Mouse (Mus musculus) kidney, embryonic 14.5 days (tissue): ENCODE results near the gene Speer4a. TPM values are rescaled to one million over a fixed set of nuclear protein-coding genes. Genes with fewer than 3 reads are reported as not detected.
"Not testable (repeated sequence)": the region's sequence is repeated elsewhere in the genome, so short reads cannot be mapped to it uniquely, and the experiment has no call there.

ENCODE experiments used
- ATAC-seq: fragments of 200-750 bp; cut with Nextera tagmentation; 2 replicates; pipeline ENCODE4 v1.8.0; 2017; ENCODE audit warnings: moderate number of reproducible peaks, mild to moderate bottlenecking, moderate TSS enrichment, moderate library complexity; ENCODE audit not compliant: low FRiP score, low TSS enrichment
- H3K27ac ChIP-seq: fragments of 300-500 bp; sonication (generic); 2 replicates; pipeline ENCODE4 v1.5.1; 2014; ENCODE audit warnings: low read depth, mild to moderate bottlenecking, low read length, moderate library complexity, mixed read lengths
- H3K27me3 ChIP-seq: fragments of 300-500 bp; sonication (generic); 2 replicates; pipeline ENCODE4 v1.6.1; 2014; ENCODE audit warnings: mild to moderate bottlenecking, low read length; ENCODE audit not compliant: control insufficient read depth, insufficient read depth
- H3K36me3 ChIP-seq: fragments of 300-500 bp; sonication (generic); 2 replicates; pipeline ENCODE4 v1.6.1; 2014; ENCODE audit warnings: low read length, mixed read lengths; ENCODE audit not compliant: control insufficient read depth, insufficient read depth
- H3K4me1 ChIP-seq: fragments of 300-500 bp; sonication (generic); 2 replicates; pipeline ENCODE4 v1.6.1; 2014; ENCODE audit warnings: low read length, mixed read lengths; ENCODE audit not compliant: control insufficient read depth, insufficient read depth
- H3K4me2 ChIP-seq: fragments of 300-500 bp; sonication (generic); replicated peaks from 2 replicates; pipeline ENCODE4 v1.6.1; 2014; ENCODE audit warnings: low read depth, mild to moderate bottlenecking, low read length
- H3K4me3 ChIP-seq: fragments of 300-500 bp; sonication (generic); 2 replicates; pipeline ENCODE4 v1.5.1; 2014; ENCODE audit warnings: mild to moderate bottlenecking, low read length
- H3K9ac ChIP-seq: fragments of 300-500 bp; sonication (generic); 2 replicates; pipeline ENCODE4 v1.6.1; 2014; ENCODE audit warnings: low read depth, mild to moderate bottlenecking, low read length, moderate library complexity
- H3K9me3 ChIP-seq: fragments of 300-500 bp; sonication (generic); 2 replicates; pipeline ENCODE4 v1.6.1; 2016; ENCODE audit warnings: low read length; ENCODE audit not compliant: control insufficient read depth
- WGBS: fragments of 180-500 bp; shearing (Covaris S2); extraction: QIAGEN DNeasy Blood & Tissue Kit; methylation state at CpG from one replicate; pipeline ENCODE4 v1.1.7; 2014; 5-methylcytosine and 5-hydroxymethylcytosine counted together
- polyA plus RNA-seq: library from polyadenylated mRNA; unstranded; fragments of >200 nt; fragmentation: Nextera tagmentation; extraction: Ambion mirVana; gene quantifications from 2 replicates; pipeline ENCODE4 v1.2.1, GENCODE M21; 2014

Speer4a gene
- polyA plus RNA-seq, result 0.10 TPM in 1 of 2 replicates, not detected in the other

GRCm38 (mm10) chr5:26039458-26039857 lies at the start of gene Speer4a:
Gene Speer4a, minus strand, starts transcription at chr5:26039558.
- H3K27ac ChIP-seq, H3K4me2 ChIP-seq, H3K4me1 ChIP-seq, H3K36me3 ChIP-seq, H3K4me3 ChIP-seq, H3K27me3 ChIP-seq, H3K9me3 ChIP-seq, H3K9ac ChIP-seq, ATAC-seq: not testable (repeated sequence)
- WGBS, result 84% methylated on average over 2 of the region's 2 CpGs

- not testable (repeated sequence) for H3K4me2 ChIP-seq, H3K27ac ChIP-seq, H3K36me3 ChIP-seq, H3K9ac ChIP-seq, H3K27me3 ChIP-seq, H3K9me3 ChIP-seq, H3K4me3 ChIP-seq, H3K4me1 ChIP-seq, ATAC-seq
Observed at GRCm38 (mm10) chr5:26079023-26079422, 39.7 kb upstream of the Speer4a start.

- H3K27ac ChIP-seq, result no peak overlapping the region
- H3K4me1 ChIP-seq, result no peaks in the 10 kb centered on the region
- H3K4me2 ChIP-seq, result no peak overlapping the region
- H3K36me3 ChIP-seq, result no peaks in the 10 kb centered on the region
- H3K9me3 ChIP-seq, result no peaks in the 10 kb centered on the region; the same call in 1 of the 2 replicates
- H3K9ac ChIP-seq, result no peak overlapping the region
- ATAC-seq, result no peak
- no peak overlapping the region for H3K4me3 ChIP-seq
- WGBS, result 92% methylated on average over 24 of the region's 24 CpGs
- no peaks in the 10 kb centered on the region for H3K27me3 ChIP-seq
Observed at GRCm38 (mm10) chr5:26070716-26071115, 31.4 kb upstream of the Speer4a start.

- ATAC-seq, H3K4me2 ChIP-seq, H3K4me3 ChIP-seq, H3K4me1 ChIP-seq, H3K27me3 ChIP-seq, H3K27ac ChIP-seq, H3K9ac ChIP-seq, H3K36me3 ChIP-seq, H3K9me3 ChIP-seq: not testable (repeated sequence)
- WGBS, result no CpG with 5 or more reads among the region's 2 CpGs
Observed at GRCm38 (mm10) chr5:26058481-26058880, 19.1 kb upstream of the Speer4a start, which contains the start of gene Gm7347. Gene Gm7347, minus strand, starts transcription at chr5:26058581.

DNA sequence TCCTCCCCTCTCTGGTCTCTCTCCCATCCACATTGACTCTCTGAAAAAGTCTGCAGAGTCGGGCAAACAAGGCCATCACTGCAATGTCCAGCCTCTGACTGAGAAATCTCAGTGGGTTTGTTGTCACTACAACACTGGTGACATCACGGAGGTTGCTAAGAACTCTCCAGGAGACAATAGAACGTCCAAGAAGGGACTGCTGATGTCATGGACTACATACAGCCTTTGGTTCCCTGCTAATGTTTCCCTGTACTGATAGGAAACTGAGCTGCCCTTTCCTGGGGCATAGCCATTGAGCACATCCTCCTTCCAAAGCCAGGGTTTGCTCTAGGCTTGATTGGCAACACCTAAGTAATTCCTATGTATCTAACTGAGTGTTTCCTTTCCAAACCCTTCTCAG lies 16.5 kb downstream of the Speer4a start, which contains the start of gene Gm5862:
Gm5862 (minus strand) TSS at position 101 of the 400 bp plus-strand sequence.
- not testable (repeated sequence) for H3K9ac ChIP-seq, ATAC-seq, H3K4me3 ChIP-seq, H3K27ac ChIP-seq, H3K27me3 ChIP-seq, H3K4me1 ChIP-seq, H3K36me3 ChIP-seq, H3K9me3 ChIP-seq, H3K4me2 ChIP-seq
- WGBS, result no CpG with 5 or more reads among the region's 3 CpGs

GRCm38 (mm10) chr5:26007697-26008096 lies 31.7 kb downstream of the Speer4a start:
- not testable (repeated sequence) for H3K4me1 ChIP-seq, ATAC-seq, H3K27me3 ChIP-seq, H3K9ac ChIP-seq, H3K9me3 ChIP-seq, H3K36me3 ChIP-seq, H3K4me2 ChIP-seq, H3K4me3 ChIP-seq, H3K27ac ChIP-seq
- WGBS, result 72% methylated on average over 6 of the region's 7 CpGs

- not testable (repeated sequence) for H3K9me3 ChIP-seq, H3K27ac ChIP-seq, H3K27me3 ChIP-seq, H3K36me3 ChIP-seq, H3K4me1 ChIP-seq, H3K9ac ChIP-seq
- peak; percentile 92 for ATAC-seq
- Histone ChIP-seq H3K4me3 (peak overlapping the region; percentile 35), H3K4me2 (peak overlapping the region; percentile 53)
- 24% methylated on average over 45 of the region's 45 CpGs for WGBS
Observed at GRCm38 (mm10) chr5:26006937-26007695, 32.2 kb downstream of the Speer4a start.

GRCm38 (mm10) chr5:26004698-26005097 lies 34.7 kb downstream of the Speer4a start, which contains the start of gene Gm1979:
Gene Gm1979, minus strand, starts transcription at chr5:26004798.
- H3K4me3 ChIP-seq, H3K9ac ChIP-seq, H3K27me3 ChIP-seq, H3K27ac ChIP-seq, ATAC-seq, H3K4me1 ChIP-seq, H3K4me2 ChIP-seq, H3K9me3 ChIP-seq, H3K36me3 ChIP-seq: not testable (repeated sequence)
- WGBS, result 100% methylated on average over 1 of the region's 2 CpGs

- no CpG with 5 or more reads among the region's 3 CpGs for WGBS
- H3K4me3 ChIP-seq, H3K9me3 ChIP-seq, H3K4me1 ChIP-seq, H3K27ac ChIP-seq, H3K4me2 ChIP-seq, ATAC-seq, H3K9ac ChIP-seq, H3K27me3 ChIP-seq, H3K36me3 ChIP-seq: not testable (repeated sequence)
Observed at GRCm38 (mm10) chr5:25988550-25988949, 50.8 kb downstream of the Speer4a start, which contains the start of gene Gm21698. Gene Gm21698, minus strand, starts transcription at chr5:25988650.
